Mouse (Mus musculus) limb, embryonic 15.5 days (tissue): ENCODE measurements around the gene Gpr152. TPM values are rescaled to one million over a fixed set of nuclear protein-coding genes. Genes with fewer than 3 reads are reported as not detected.
"Not testable (repeated sequence)": the region's sequence is repeated elsewhere in the genome, so short reads cannot be mapped to it uniquely, and the experiment has no call there.

Source experiments
- ATAC-seq: fragments of 200-750 bp; cut with Nextera tagmentation; 2 replicates; pipeline ENCODE4 v1.8.0; 2017; ENCODE audit warnings: low read depth, moderate TSS enrichment; ENCODE audit not compliant: insufficient number of reproducible peaks, low FRiP score, low TSS enrichment
- H3K27ac ChIP-seq: fragments of 300-500 bp; sonication (generic); 2 replicates; pipeline ENCODE4 v1.5.1; 2015; ENCODE audit warnings: moderate library complexity, mild to moderate bottlenecking, inconsistent platforms
- H3K27me3 ChIP-seq: fragments of 300-500 bp; sonication (generic); 2 replicates; pipeline ENCODE4 v1.6.1; 2015; ENCODE audit warnings: inconsistent platforms
- H3K36me3 ChIP-seq: fragments of 300-500 bp; sonication (generic); 2 replicates; pipeline ENCODE4 v1.6.1; 2015; ENCODE audit warnings: inconsistent platforms
- H3K4me1 ChIP-seq: fragments of 300-500 bp; sonication (generic); 2 replicates; pipeline ENCODE4 v1.6.1; 2015; ENCODE audit warnings: inconsistent platforms
- H3K4me2 ChIP-seq: fragments of 300-500 bp; sonication (generic); 2 replicates; pipeline ENCODE4 v1.6.1; 2015; ENCODE audit warnings: mild to moderate bottlenecking, inconsistent platforms
- H3K4me3 ChIP-seq: fragments of 300-500 bp; sonication (generic); 2 replicates; pipeline ENCODE4 v1.5.1; 2015; ENCODE audit warnings: mild to moderate bottlenecking, inconsistent platforms
- H3K9ac ChIP-seq: fragments of 300-500 bp; sonication (generic); 2 replicates; pipeline ENCODE4 v1.6.1; 2015; ENCODE audit warnings: inconsistent platforms
- H3K9me3 ChIP-seq: fragments of 300-500 bp; sonication (generic); 2 replicates; pipeline ENCODE4 v1.6.1; 2016; ENCODE audit warnings: inconsistent platforms
- WGBS: fragments of 180-500 bp; shearing (Covaris S2); methylation state at CpG from one replicate; pipeline ENCODE4 v1.1.7; 2015; 5-methylcytosine and 5-hydroxymethylcytosine counted together
- polyA plus RNA-seq: library from polyadenylated mRNA; unstranded; fragments of >200 nt; fragmentation: Nextera tagmentation; extraction: Ambion mirVana; gene quantifications from 2 replicates; pipeline ENCODE4 v1.2.1, GENCODE M21; 2015

The Gpr152 gene
- polyA plus RNA-seq, 1 experiment from 2014 or later, result not detected

- not testable (repeated sequence) for H3K27ac ChIP-seq, H3K4me1 ChIP-seq, H3K9me3 ChIP-seq, H3K27me3 ChIP-seq, ATAC-seq, H3K9ac ChIP-seq, H3K4me3 ChIP-seq, H3K4me2 ChIP-seq
- peaks cover 25% of the 10 kb centered on the region for H3K36me3 ChIP-seq
- 24% methylated on average over 8 of the region's 8 CpGs for WGBS
Observed at GRCm38 (mm10) chr19:4135963-4136345, 3.6 kb upstream of the Gpr152 start.

GRCm38 (mm10) chr19:4136463-4136862 lies 3.1 kb upstream of the Gpr152 start:
- H3K9me3 ChIP-seq, result no peaks in the 10 kb centered on the region
- 76% methylated on average over 5 of the region's 5 CpGs for whole genome bisulfite sequencing
- peaks cover 20% of the 10 kb centered on the region for H3K36me3 ChIP-seq

GRCm38 (mm10) chr19:4137913-4138312 lies 1.7 kb upstream of the Gpr152 start:
- no peak for ATAC-seq
- Histone ChIP-seq H3K27ac (no peak overlapping the region), H3K4me3 (no peak overlapping the region), H3K9ac (no peak overlapping the region), H3K4me1 (no peaks in the 10 kb centered on the region), H3K9me3 (no peaks in the 10 kb centered on the region), H3K27me3 (no peaks in the 10 kb centered on the region), H3K4me2 (no peak overlapping the region), H3K36me3 (peaks cover 5% of the 10 kb centered on the region)
- WGBS, result 80% methylated on average over 5 of the region's 5 CpGs

More at GRCm38 (mm10) chr19:4136463-4136862, 3.1 kb upstream of the Gpr152 start:
- Histone ChIP-seq H3K27ac (no peak overlapping the region), H3K4me3 (no peak overlapping the region), H3K4me1 (no peaks in the 10 kb centered on the region), H3K9ac (no peak overlapping the region), H3K4me2 (no peak overlapping the region), H3K27me3 (no peaks in the 10 kb centered on the region)
- no peak for ATAC-seq

GRCm38 (mm10) chr19:4140147-4140546 lies 560 bp downstream of the Gpr152 start:
- ATAC-seq, result no peak
- Histone ChIP-seq H3K9me3 (no peaks in the 10 kb centered on the region), H3K4me3 (no peak overlapping the region), H3K36me3 (no peaks in the 10 kb centered on the region), H3K4me2 (no peak overlapping the region), H3K27ac (no peak overlapping the region), H3K4me1 (no peaks in the 10 kb centered on the region), H3K9ac (no peak overlapping the region), H3K27me3 (no peaks in the 10 kb centered on the region)
- WGBS, result 79% methylated on average over 6 of the region's 6 CpGs

- H3K4me3 ChIP-seq, result no peak overlapping the region
- no peaks in the 10 kb centered on the region for H3K27me3 ChIP-seq
- WGBS, result 91% methylated on average over 18 of the region's 18 CpGs
- H3K9ac ChIP-seq, result no peak overlapping the region
- H3K36me3 ChIP-seq, result no peaks in the 10 kb centered on the region
- no peaks in the 10 kb centered on the region for H3K9me3 ChIP-seq
- no peak overlapping the region for H3K27ac ChIP-seq
- no peak overlapping the region for H3K4me2 ChIP-seq
- ATAC-seq, result no peak
- peaks cover 1% of the 10 kb centered on the region; the same call in 1 of the 2 replicates for H3K4me1 ChIP-seq
Observed at GRCm38 (mm10) chr19:4142416-4143173, 3.0 kb downstream of the Gpr152 start.

- no peak for ATAC-seq
- peaks cover 7% of the 10 kb centered on the region for H3K4me1 ChIP-seq
- no peak within 1 kb of the TSS for H3K9ac ChIP-seq
- no peaks in the 10 kb centered on the region for H3K27me3 ChIP-seq
- WGBS, result 77% methylated on average over 7 of the region's 7 CpGs
- no peak within 1 kb of the TSS for H3K27ac ChIP-seq
- H3K4me3 ChIP-seq, result no peak within 1 kb of the TSS
- no peaks in the 10 kb centered on the region for H3K9me3 ChIP-seq
- no peaks in the 10 kb centered on the region for H3K36me3 ChIP-seq
- no peak within 1 kb of the TSS for H3K4me2 ChIP-seq
Observed at GRCm38 (mm10) chr19:4143759-4144268, 4.2 kb downstream of the Gpr152 start, which contains the start of gene Cabp4. TSS of gene Cabp4 (minus strand) at chr19:4144033.

- WGBS, result 77% methylated on average over 16 of the region's 16 CpGs
- no peaks in the 10 kb centered on the region for H3K27me3 ChIP-seq
- no peak overlapping the region for H3K4me2 ChIP-seq
- H3K4me1 ChIP-seq, result peaks cover 17% of the 10 kb centered on the region
- H3K9ac ChIP-seq, result no peak overlapping the region
- ATAC-seq, result no peak
- H3K4me3 ChIP-seq, result no peak overlapping the region
- no peaks in the 10 kb centered on the region for H3K9me3 ChIP-seq
- H3K36me3 ChIP-seq, result peaks cover 1% of the 10 kb centered on the region
- no peak overlapping the region for H3K27ac ChIP-seq
Observed at GRCm38 (mm10) chr19:4144550-4145498, 5.2 kb downstream of the Gpr152 start.

- no peak overlapping the region for H3K4me3 ChIP-seq
Observed at GRCm38 (mm10) chr19:4145936-4146335, 6.3 kb downstream of the Gpr152 start.

GRCm38 (mm10) chr19:4146366-4147021 lies 6.9 kb downstream of the Gpr152 start:
- Histone ChIP-seq H3K9ac (no peak overlapping the region), H3K4me2 (no peak overlapping the region), H3K4me1 (peaks cover 22% of the 10 kb centered on the region), H3K4me3 (no peak overlapping the region), H3K27me3 (no peaks in the 10 kb centered on the region), H3K36me3 (peaks cover 18% of the 10 kb centered on the region), H3K27ac (no peak overlapping the region), H3K9me3 (no peaks in the 10 kb centered on the region)
- WGBS, result 61% methylated on average over 12 of the region's 12 CpGs
- ATAC-seq, result no peak

More at GRCm38 (mm10) chr19:4145936-4146335, 6.3 kb downstream of the Gpr152 start:
- Histone ChIP-seq H3K4me1 (peaks cover 22% of the 10 kb centered on the region), H3K27me3 (no peaks in the 10 kb centered on the region), H3K9ac (no peak overlapping the region), H3K4me2 (no peak overlapping the region), H3K27ac (no peak overlapping the region), H3K9me3 (no peaks in the 10 kb centered on the region), H3K36me3 (peaks cover 13% of the 10 kb centered on the region)
- no peak for ATAC-seq
- 86% methylated on average over 5 of the region's 5 CpGs for WGBS

GRCm38 (mm10) chr19:4147022-4147405 lies 7.4 kb downstream of the Gpr152 start:
- 48% methylated on average over 3 of the region's 3 CpGs for WGBS

GRCm38 (mm10) chr19:4147782-4148490 lies 8.3 kb downstream of the Gpr152 start:
- no peak for ATAC-seq
- H3K4me3 ChIP-seq, result peak overlapping the region; percentile 92
- H3K36me3 ChIP-seq, result peaks cover 29% of the 10 kb centered on the region
- 40% methylated on average over 9 of the region's 9 CpGs for WGBS
- peak overlapping the region; percentile 81 for H3K4me2 ChIP-seq
- H3K27me3 ChIP-seq, result no peaks in the 10 kb centered on the region
- peak overlapping the region; percentile 28 for H3K27ac ChIP-seq
- H3K4me1 ChIP-seq, result peaks cover 22% of the 10 kb centered on the region
- peak overlapping the region; percentile 90; the same call in 1 of the 2 replicates for H3K9ac ChIP-seq
- H3K9me3 ChIP-seq, result no peaks in the 10 kb centered on the region

More at GRCm38 (mm10) chr19:4147022-4147405, 7.4 kb downstream of the Gpr152 start:
- Histone ChIP-seq H3K27ac (no peak overlapping the region), H3K9ac (no peak overlapping the region), H3K9me3 (no peaks in the 10 kb centered on the region), H3K4me1 (peaks cover 22% of the 10 kb centered on the region), H3K4me3 (no peak overlapping the region), H3K36me3 (peaks cover 21% of the 10 kb centered on the region), H3K27me3 (no peaks in the 10 kb centered on the region), H3K4me2 (no peak overlapping the region)
- ATAC-seq, result no peak
